Mouse (Mus musculus) spleen, postnatal 4 days (tissue): ENCODE data around the gene Rbm4.
"Not testable (repeated sequence)": the region's sequence is repeated elsewhere in the genome, so short reads cannot be mapped to it uniquely, and the experiment has no call there.

ENCODE experiments used
- DNase-seq, 2 experiments: peaks; one replicate each; pipeline ENCODE4 v3.0.0; 2022; ENCODE audit warnings: low spot score in 2 of 2

The Rbm4 gene

DNA sequence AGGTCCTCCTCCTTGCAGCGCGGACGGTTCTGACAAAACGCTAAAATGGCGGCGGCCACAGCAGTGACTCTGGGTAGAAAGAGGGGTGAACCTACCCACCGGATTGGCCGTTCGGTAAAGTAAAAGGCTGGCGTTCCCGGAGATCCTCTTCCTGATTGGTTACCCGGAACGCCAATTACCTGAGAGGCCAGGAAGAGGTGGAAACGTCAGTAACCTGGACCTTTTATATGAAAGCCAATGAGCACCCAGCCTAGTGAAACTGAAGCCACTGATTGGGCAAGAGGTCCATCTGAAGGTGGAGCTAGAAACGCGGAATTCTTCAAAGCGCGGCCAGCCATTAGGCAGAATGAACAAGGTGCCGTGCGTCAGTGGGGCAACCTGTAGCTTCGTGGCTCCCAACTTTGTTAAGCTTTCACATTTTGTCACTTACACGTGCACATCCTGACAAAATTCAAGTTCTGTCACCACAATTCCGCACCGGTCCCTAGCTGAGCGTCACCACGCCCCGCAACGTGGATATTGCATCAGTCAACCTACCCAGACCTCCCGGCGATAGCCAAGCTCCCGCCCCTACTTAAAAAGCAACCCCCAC, at the start of gene Rbm4:
Gene Rbm4 (minus strand): TSS at position 71 of the 592 bp plus-strand sequence.
- peak; percentile 96 to 97 for DNase-seq

DNA sequence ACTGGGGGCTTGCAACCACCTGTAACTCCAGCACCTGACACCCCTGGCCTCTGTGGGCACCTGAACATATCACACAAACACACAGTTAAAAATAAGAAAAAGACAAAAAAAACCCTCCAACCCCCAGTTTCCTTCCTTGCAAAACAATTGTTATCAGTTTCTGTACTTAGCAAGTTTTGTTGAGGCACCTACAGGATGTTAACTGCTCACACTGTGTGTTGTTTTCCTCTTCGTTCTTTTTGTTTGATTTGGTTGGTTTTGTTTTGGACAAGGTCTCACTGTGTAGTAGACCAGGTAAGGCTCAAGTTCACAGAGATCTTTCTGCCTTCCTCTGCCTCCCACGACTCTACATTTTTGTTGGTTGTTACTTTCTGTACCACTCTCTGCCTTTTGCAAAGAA, 48.9 kb upstream of the Rbm4 start:
- no peak for DNase-seq

DNA sequence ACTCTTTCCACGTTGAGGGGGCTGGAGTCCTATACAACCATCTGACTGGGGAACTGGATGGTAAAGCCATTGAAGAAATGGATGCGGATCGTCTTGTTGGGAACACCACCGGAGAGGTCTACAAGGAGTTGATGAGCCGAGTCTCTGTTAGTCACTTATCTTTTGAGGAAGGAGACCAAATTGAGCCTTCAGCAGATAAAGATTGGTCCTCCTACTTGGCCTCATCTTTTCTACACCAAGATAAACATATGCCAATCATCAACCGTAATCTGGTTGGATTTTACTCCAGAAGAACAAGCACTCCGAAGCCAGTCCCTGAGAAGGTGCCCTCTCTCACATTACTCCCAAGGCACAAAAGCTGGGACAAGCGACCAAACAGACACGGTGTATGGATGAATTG, 47.1 kb upstream of the Rbm4 start:
- no peak for DNase-seq

DNA sequence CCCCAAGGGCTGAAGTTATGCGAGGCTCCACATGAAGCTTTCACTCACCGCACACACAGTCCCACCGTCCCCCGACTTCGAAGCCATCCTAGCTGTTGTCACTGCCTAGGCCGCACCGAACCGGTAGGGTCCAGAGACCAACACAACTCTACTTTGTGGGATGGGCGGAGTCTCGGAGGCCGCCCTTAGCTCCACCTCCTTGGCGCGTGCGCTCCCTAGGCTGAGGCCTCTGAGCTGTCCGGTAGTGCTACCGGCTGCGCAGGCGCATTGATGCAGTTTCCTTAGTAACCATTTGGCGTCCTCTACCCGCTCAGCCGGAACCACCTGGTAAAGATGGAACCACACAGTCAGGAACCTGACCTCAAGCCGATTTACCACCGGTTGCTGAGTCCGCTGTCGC, 45.4 kb upstream of the Rbm4 start, which contains the start of the genes Ccs and Ccdc87:
Gene Ccs (minus strand): TSS at position 184 of the 400 bp plus-strand sequence.
Gene Ccdc87 (plus strand): TSS at position 218 of the 400 bp plus-strand sequence.
- DNase-seq: peak; percentile 95 to 97

DNA sequence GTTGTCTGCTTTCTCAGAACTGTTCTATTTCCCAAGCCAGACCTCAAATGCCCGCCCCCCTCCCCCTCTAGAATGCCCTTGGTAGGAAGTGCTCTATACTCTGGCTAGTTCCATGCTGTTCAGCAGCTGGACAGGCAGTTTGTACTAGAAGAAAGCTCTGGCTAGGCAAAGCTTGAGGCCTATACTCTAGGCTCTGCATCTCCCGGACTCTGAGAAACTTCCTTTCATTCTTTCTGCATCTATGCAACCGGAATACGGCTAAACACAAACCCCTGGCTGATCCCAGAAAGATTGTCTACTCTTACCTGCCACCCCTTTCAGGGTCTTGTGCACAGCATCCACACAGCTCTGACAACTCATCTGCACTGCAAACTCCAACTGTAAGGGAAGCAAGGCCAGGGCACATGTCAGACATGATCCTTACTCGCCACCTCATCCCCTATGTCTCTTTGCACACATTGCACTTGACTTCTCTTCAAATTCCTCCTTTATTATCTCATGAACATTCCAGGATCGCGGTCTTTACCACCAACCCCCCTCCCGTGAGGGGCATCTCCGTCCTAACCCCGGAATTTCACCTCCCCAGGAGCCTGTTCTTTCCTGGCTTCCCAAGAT, 44.9 kb upstream of the Rbm4 start:
- no peak for DNase-seq

DNA sequence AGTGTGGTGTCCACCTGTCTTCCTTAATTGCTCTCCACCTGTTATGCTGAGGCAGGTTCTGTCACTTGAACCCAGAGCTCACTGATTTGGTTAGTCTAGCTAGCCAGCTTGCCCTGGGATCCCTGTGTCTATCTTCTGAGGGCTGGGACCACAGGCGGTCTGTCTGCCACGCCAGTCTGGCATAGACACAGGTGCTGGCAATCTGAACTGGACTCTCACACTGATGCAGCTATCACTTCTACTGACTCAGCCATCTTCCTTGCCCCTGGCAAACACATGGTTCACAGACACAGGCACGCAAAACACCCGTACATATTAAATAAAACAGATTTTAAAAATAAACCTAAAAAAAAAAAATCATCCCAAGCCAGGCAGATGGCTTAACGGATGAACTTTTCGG, 43.3 kb upstream of the Rbm4 start:
- DNase-seq: no peak

DNA sequence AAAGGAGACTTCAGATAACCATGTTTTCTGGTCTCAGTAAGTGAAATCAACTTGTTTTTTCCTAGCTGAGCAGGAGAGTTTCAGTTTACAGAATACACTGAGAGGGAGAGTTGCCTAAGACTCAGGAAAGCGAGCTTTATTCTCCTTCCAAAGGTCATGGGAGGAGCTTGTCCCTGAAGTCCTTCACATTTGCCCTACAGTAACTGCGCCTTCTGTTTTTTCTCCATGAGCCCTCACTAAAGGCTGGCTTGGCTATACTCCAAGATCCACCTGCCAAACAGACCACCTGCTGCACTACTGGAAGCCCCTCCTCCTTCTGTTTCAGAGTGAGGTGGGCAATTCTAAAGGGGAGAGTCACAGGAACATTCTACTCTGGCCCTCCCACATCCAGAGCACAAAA, 42.4 kb upstream of the Rbm4 start:
- no peak for DNase-seq

DNA sequence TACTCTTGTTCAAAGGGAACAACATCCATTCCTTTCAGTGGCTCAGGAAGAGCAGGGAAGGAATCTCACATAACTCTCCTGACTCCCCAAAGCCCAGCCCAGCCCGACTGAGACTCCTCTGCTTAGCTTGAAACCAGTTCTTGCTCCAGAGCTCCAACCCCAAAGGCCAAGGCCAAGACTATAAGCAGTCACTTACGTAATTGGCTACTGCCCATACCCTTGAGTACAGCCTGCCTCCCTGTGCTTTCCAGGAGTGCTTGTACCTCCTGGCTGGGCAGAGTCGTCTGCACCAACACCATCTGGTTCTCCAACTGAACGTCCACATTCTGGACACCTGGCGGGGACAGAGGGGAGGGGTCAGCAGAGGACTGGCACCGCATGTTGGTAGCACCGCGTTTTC, 40.3 kb upstream of the Rbm4 start:
- no peak for DNase-seq

DNA sequence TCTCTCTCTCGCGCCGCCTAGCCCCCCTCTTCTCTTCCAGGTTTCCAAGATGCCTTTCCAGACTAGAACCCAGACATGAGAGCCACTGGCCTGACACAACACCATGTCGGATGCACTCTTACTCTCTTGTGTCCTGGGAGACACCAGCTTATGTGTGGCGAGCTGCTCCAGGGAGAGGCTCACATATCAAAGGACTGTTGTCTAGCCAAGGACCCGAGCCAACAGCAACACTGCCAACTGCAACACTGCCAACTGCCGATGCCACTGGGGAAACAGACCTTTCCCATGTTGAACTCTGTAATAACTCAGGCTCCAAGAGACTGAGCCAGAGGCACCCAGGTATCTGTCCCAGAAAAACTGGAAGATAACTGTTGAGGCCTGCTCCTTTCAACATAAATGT, 35.5 kb upstream of the Rbm4 start:
- no peak for DNase-seq

DNA sequence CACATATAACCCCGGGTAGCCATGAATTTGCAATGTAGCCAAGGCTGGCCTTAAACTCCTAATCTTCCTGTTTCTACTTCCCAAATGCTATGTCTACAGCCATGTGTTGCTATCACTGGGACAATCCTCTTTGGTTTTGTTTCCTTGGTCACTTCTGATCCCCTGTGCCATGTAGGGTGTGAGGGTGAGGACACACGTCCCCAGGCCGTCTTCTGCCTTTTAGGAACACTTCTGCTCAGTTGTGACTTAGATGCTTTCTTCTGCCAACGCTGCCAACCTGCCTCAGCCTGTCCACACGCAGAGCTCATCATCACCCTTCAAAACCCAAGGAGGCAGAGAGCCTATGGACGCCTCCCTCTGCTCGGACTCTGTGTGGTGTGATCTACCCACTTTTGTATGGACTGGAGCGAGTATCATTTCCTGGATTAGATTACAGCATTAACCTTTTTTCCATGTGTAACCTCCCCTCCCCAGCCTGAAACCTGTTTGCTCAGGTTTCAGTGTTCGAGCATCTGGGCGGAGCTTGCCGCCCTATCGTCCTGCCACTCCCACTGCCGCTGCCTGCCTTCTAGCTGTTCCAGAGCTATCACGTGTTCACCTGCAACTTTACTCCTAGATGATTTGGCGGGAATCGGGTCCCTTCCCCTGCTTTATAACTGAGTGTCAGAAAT, 34.9 kb upstream of the Rbm4 start:
- no peak for DNase-seq

DNA sequence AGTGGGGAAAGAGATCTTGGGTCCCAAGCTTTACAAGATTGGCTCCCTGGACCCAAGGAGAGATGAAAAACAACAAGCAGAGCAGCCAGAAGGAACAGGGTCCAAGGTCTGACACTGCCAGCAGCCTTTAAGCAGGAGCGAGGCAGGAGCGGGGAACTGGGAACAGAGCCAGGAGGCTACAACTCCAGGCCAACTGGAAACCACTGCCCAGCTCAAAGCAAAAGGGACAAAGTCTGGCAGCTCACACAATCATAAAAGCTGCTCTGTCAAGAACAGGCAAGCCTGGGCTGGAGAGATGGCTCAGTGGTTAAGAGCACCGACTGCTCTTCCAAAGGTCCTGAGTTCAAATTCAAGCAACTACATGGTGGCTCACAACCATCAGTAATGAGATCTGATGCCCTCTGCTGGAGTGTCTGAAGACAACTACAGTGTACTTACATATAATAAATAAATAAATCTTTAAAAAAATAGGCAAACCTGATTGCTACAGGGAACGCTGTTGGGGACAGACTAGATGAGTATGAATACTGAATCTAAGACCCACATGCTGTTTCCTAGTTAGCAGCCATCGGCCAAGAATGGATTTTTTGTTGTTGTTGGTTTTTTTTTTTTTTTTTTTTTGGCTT, 27.1 kb upstream of the Rbm4 start:
- DNase-seq: no peak

DNA sequence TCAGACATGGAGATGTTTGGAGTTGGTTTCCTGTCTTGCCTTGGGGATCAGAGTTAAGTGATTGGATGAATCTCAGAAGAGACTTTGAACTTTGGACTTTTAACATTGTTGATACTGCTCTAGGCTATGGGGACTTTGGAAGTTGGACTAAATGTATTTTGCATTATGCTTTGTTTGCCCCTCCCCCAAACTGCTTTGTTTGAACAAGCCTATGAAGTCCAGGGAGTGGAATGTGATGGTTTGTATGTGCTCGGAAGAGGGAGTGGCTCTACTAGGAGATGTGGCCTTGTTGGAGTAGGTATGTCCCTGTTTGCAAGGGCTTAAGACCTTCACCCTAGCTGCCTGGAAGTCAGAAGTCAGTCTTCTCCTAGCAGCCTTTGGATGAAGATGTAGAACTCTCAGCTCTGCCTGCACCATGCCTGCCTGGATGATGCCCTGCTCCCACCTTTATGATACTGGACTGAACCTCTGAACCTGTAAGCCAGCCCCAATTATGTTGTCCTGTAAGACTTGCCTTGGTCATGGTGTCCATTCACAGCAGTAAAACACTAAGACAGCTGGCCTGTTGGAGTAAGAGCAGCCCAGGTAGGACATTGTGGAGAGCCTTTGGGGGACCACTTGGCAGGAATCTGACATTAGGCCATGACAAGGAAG, 23.6 kb upstream of the Rbm4 start:
- no peak for DNase-seq

DNA sequence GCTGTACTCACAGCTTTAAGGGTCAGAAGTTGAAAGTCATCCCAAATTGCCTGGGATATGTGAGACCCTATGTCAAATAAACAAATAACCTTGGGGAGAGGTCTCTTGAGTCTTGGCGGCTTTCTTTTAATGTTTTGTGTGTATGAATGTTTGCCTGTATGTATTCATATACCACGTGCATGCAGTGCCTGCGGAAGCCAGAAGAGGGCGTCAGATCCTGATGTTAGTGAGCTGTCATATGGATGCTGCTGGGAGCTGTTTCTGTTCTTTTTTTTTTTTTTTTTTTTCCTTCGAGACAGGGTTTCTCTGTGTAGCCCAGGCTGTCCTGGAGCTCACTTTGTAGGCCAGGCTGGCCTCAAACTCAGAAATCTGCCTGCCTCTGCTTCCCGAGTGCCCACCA, 19.3 kb upstream of the Rbm4 start:
- peak; percentile 55 to 77 for DNase-seq

DNA sequence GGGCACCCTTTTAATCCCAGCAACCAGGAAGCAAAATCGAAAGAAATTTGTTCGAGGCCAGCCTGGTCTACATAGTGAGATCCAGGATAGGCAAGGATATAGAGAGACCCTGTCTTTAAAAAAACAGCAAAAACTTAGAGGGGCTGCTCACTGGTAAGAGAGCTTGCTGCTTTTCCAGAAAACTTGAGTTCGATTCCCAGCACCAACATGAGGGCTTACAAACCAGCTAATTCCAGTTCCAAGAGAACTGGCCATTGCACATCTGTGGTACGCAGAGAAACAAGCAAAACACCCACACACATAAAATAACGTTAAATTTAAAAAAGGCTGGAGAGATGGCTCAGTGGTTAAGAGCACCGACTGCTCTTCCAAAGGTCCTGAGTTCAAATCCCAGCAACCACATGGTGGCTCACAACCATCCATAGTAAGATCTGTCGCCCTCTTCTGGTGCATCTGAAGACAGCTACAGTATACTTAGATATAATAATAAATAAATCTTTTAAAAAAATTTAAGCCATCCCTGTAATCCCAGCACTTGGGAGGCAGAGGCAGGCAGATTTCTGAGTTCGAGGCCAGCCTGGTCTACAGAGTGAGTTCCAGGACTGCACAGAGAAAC, 18.7 kb upstream of the Rbm4 start:
- DNase-seq: not testable (repeated sequence)

DNA sequence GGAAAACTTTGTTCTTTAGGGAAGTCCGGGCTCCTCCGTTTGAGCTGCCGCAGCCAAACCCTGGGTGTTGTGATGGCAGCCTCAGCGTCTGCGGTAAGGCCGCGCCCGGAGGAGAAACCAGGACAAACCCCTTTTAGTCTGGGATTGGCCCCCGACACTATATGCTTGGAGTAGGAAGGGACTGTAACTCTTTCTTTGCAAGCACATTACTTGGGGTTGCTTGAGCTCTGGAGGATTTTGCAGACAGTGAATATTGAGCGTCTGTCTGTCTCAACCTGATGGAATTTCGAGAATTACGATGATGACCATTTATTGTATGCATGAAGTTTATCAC, 18.2 kb upstream of the Rbm4 start:
- no peak for DNase-seq

DNA sequence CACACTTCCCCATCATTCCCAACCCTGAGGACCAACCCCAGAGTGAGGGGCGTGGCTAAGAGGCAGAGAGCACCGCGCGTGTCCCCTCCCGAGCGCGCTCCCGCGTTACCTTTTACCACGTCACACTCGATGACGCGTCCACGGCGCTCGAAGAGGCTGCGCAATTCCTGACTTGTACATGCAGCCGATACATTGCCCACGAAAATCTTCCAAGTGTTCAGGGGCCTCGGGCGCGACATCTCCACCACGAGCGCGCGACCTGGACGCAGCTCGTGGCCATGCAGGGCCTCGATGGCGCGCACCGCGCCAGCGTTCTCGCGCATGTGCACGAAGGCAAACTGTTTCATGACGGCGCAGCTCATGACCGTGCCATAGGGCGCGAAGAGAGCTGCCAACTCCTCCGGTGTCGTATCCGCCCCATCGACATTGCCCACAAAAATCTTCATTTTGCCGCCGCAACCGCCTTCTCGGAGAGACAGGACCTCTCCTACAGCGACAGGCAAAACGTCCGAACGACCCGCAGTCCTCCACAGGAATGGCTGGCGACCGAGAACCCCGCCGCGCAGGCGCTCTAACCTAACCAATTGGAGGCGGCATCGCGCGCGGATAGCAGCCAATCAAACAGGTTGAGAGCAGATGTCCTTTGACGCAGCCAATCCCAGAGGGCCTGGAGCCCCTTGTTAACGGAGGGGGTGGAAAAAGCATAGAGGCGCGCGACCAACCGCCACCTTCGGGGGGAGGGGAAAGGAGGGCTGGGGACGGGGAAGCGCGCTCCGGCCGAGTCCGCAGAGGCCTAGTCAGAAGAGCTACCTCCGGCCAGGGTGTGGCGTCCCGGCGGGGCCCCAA, 17.6 kb upstream of the Rbm4 start, which contains the start of the genes Gm21992 and Rbm14:
Gene Gm21992 (minus strand): TSS at position 550 of the 846 bp plus-strand sequence.
Gene Rbm14 (minus strand): TSS at position 572 of the 846 bp plus-strand sequence.
- peak; percentile 97 to 98 for DNase-seq

DNA sequence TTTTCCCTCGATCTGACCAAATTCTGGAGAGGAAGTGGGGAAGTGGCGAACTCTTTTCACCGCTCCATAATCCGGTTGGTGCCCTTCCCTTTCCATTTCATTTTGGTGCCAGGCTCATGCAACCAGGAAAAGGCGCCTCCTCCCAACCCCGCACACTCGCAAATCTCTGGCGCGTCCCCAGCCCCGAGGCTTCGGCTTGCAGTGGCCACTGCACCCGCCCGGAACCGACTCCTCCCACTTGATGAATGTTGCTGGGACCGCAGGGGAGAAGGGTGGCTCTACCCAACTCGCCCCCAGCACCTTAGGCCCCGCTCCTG, 17.0 kb upstream of the Rbm4 start:
- DNase-seq: no peak

DNA sequence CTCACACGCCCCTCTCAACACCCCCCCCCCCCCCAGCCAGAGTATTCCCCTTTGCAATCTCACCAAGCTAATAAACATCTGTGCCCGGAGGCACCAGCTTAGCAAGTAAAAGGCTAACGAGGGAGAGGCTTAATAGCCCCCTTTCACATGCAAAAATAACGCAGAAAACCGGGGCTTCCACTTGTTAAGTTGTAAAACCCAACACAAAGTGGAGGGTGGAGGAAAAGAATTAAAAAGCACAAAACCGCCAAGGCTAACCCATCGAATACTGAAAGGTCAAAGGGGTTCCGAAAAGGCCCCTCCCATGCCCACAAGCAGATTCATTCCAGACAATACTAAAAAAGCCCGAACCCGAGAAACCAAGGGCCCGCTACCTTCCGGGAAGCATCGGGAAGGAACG, 16.6 kb upstream of the Rbm4 start:
- DNase-seq: no peak

DNA sequence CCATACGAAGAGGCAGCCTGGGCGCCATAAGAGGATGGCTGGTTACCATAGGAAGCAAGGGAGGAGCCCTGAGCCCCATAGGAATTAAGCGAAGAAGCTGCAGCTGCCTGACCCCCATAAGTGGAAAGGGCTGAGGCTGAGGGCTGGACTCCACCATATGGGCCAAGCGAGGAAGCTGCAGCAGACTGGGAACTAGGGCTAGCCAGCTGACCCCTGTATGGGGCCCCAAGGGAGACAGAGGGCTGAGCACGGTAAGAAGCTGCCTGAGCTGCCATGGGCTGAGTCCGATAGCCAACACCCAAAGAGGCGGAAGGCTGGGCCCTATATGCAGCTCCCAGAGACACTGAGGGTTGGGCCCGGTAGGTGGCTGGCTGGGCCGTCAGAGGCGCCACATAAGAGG, 9.6 kb upstream of the Rbm4 start:
- no peak for DNase-seq

DNA sequence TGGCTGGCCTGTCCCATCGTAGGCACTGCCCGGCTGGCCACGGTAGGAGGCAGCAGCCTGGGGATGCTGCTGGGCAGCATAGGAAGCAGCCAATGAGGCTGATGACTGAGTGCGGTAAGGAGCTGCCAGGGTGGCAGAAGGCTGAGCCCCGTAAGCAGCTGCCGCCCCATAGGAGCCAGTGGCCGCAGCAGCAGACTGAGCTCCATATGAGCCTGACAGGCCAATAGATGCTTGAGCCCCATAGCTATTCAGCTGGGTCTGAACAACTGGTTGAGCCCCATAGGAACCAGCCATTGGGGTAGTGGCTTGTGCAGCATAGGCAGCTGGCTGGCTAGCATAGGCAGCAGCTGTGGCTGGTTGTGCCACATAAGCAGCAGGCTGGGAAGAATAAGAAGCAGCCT, 9.0 kb upstream of the Rbm4 start:
- DNase-seq: no peak

DNA sequence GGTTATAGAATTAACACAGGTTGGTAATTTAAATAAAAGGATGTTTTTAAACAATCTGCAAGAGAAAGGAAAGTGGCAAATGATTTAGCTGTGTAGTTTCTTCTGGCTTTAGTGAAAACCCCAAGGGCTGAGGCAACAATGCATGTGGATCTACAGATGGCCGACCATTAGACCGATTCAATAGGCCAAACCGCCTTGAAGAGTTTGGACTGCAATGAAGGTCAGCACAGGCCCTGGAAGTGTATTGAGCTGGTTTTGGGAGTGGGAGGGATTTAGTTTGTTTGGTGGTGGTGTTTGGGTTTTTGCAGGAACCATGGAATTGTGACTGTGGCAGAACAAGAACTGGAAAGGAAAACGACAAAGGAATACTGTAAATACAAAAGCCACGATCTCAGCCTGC, 5.4 kb upstream of the Rbm4 start:
- DNase-seq: no peak
